Mouse (Mus musculus) layer of hippocampus, postnatal 10 days (tissue): ENCODE results near the gene Asb10. TPM values are rescaled to one million over a fixed set of nuclear protein-coding genes. Genes with fewer than 3 reads are reported as not detected.
"Not testable (repeated sequence)": the region's sequence is repeated elsewhere in the genome, so short reads cannot be mapped to it uniquely, and the experiment has no call there.

Experiments
- DNase-seq, 2 experiments: peaks; one replicate each; pipeline ENCODE4 v3.0.0; 2021; ENCODE audit warnings: low spot score in 2 of 2
- long read RNA-seq: library from polyadenylated mRNA; stranded (forward); transcript quantifications from one replicate; pipeline ENCODE4 v2.0.0, GENCODE M21; 2023
- total RNA-seq, 2 experiments: library from RNA; stranded (reverse); gene quantifications; 2 replicates each; pipeline ENCODE4 v1.2.3; 2021

The Asb10 gene
- total RNA-seq = under 1 TPM; 0.38 to 0.41 TPM
- long read RNA-seq = 0 reads

GRCm38 (mm10) chr5:24540387-24541143, at the start of gene Asb10:
Gene Asb10, minus strand, starts transcription at chr5:24540978.
- peak in 1 of 2 experiments; percentile 56 for DNase-seq

GRCm38 (mm10) chr5:24589511-24590500, 49.0 kb upstream of the Asb10 start:
- peak in 1 of 2 experiments; percentile 23 for DNase-seq

GRCm38 (mm10) chr5:24587200-24587577, 46.4 kb upstream of the Asb10 start:
- DNase-seq = peak; percentile 34 to 39

- DNase-seq = peak; percentile 77 to 83
Observed at GRCm38 (mm10) chr5:24586547-24587199, 45.9 kb upstream of the Asb10 start, which contains the start of gene Chpf2. Gene Chpf2, plus strand, starts transcription at chr5:24586741.

GRCm38 (mm10) chr5:24586106-24586505, 45.3 kb upstream of the Asb10 start:
- no peak for DNase-seq

- DNase-seq = no peak
Observed at GRCm38 (mm10) chr5:24578109-24578963, 37.6 kb upstream of the Asb10 start.

- peak; percentile 100 for DNase-seq
Observed at GRCm38 (mm10) chr5:24577183-24577929, 36.6 kb upstream of the Asb10 start, which contains the start of gene Abcf2. Gene Abcf2, minus strand, starts transcription at chr5:24577467.

- DNase-seq = no peak
Observed at GRCm38 (mm10) chr5:24576801-24577182, 36.0 kb upstream of the Asb10 start.

GRCm38 (mm10) chr5:24575948-24576347, 35.2 kb upstream of the Asb10 start:
- no peak for DNase-seq

GRCm38 (mm10) chr5:24556709-24557108, 15.9 kb upstream of the Asb10 start, which contains the start of gene 4931409K22Rik:
Gene 4931409K22Rik, minus strand, starts transcription at chr5:24556809.
- DNase-seq = no peak

- not testable (repeated sequence) for DNase-seq
Observed at GRCm38 (mm10) chr5:24555335-24555734, 14.6 kb upstream of the Asb10 start.

- no peak for DNase-seq
Observed at GRCm38 (mm10) chr5:24553621-24554244, 13.0 kb upstream of the Asb10 start.

- no peak for DNase-seq
Observed at GRCm38 (mm10) chr5:24551317-24551688, 10.5 kb upstream of the Asb10 start.

GRCm38 (mm10) chr5:24550598-24551316, 10.0 kb upstream of the Asb10 start:
- DNase-seq = peak; percentile 60 to 77

GRCm38 (mm10) chr5:24542643-24543042, 1.9 kb upstream of the Asb10 start:
- no peak for DNase-seq

GRCm38 (mm10) chr5:24541144-24541569, 379 bp upstream of the Asb10 start:
- no peak for DNase-seq

GRCm38 (mm10) chr5:24539571-24540296, 1.0 kb downstream of the Asb10 start:
- DNase-seq = no peak

GRCm38 (mm10) chr5:24537618-24538017, 3.2 kb downstream of the Asb10 start:
- DNase-seq = no peak
